Mouse (Mus musculus) heart, embryonic 15.5 days (tissue): Measurements from ENCODE around the gene Tfe3. TPM values are rescaled to one million over a fixed set of nuclear protein-coding genes. Genes with fewer than 3 reads are reported as not detected.

Source experiments
- microRNA counts: library from miRNA; unstranded; fragments of <30 nt; microRNA quantifications from one replicate; lab custom pipeline; 2016
- microRNA-seq: library from miRNA; unstranded; fragments of <30 nt; microRNA quantifications from one replicate; pipeline ENCODE4, GENCODE M21; 2016
- polyA plus RNA-seq: library from polyadenylated mRNA; unstranded; fragments of >200 nt; fragmentation: Nextera tagmentation; extraction: Ambion mirVana; gene quantifications from 2 replicates; pipeline ENCODE4 v1.2.1, GENCODE M21; 2015

Gene Tfe3
- polyA plus RNA-seq, 1 experiment from 2014 or later = 16.6 TPM

MicroRNAs within 50 kb of the gene (microRNA counts, 519-probe panel; counts per million panel counts)
- 1,895 counts per million, percentile 17 among the panel's probes with 10 or more counts for microRNA mmu-miR-1198 (lab: Ali Mortazavi, UCI)

Small RNA genes within 50 kb of the gene (microRNA-seq; reads per million reads assigned to microRNA genes)
- gene Mir1198 = 20.8 reads per million, percentile 34 among the genes with 10 or more reads in this experiment

Other genes with a start within 250 kb of the Tfe3 start
- 0.18 TPM in 1 of 2 replicates, not detected in the other for gene Foxp3, start 188.9 kb upstream of the Tfe3 start, polyA plus RNA-seq
- gene Ppp1r3f, start 188.3 kb upstream of the Tfe3 start, polyA plus RNA-seq = 1.7 and 2.0 TPM in 2 replicates
- 16.4 and 21.4 TPM in 2 replicates for gene Ccdc22, start 157.0 kb upstream of the Tfe3 start, polyA plus RNA-seq
- gene Cacna1f, start 155.5 kb upstream of the Tfe3 start, polyA plus RNA-seq = not detected in 2 replicates
- 0.64 and 2.8 TPM in 2 replicates for gene Syp, start 124.1 kb upstream of the Tfe3 start, polyA plus RNA-seq
- 8.0 and 10.6 TPM in 2 replicates for gene Prickle3, start 105.3 kb upstream of the Tfe3 start, polyA plus RNA-seq
- 129 and 145 TPM in 2 replicates for gene Plp2, start 91.2 kb upstream of the Tfe3 start, polyA plus RNA-seq
- gene Magix, start 81.3 kb upstream of the Tfe3 start, polyA plus RNA-seq = 0.69 and 1.2 TPM in 2 replicates
- 27.0 and 28.2 TPM in 2 replicates for gene Gpkow, start 65.4 kb upstream of the Tfe3 start, polyA plus RNA-seq
- 25.4 and 33.7 TPM in 2 replicates for gene Wdr45, start 48.2 kb upstream of the Tfe3 start, polyA plus RNA-seq
- gene Gm45208, start 40.3 kb upstream of the Tfe3 start, polyA plus RNA-seq = 1.2 TPM in 1 of 2 replicates, not detected in the other
- 30.5 and 39.4 TPM in 2 replicates for gene Praf2, start 34.1 kb upstream of the Tfe3 start, polyA plus RNA-seq
- gene Ccdc120, start 11.7 kb upstream of the Tfe3 start, polyA plus RNA-seq = 4.1 and 8.7 TPM in 2 replicates
- gene Gripap1, start 27.2 kb downstream of the Tfe3 start, polyA plus RNA-seq = 25.9 and 31.1 TPM in 2 replicates
- 0.69 and 1.0 TPM in 2 replicates for gene Kcnd1, start 59.7 kb downstream of the Tfe3 start, polyA plus RNA-seq
- 24.7 and 31.7 TPM in 2 replicates for gene Otud5, start 78.8 kb downstream of the Tfe3 start, polyA plus RNA-seq
- 4.5 and 6.3 TPM in 2 replicates for gene Pim2, start 115.7 kb downstream of the Tfe3 start, polyA plus RNA-seq
- 22.3 and 32.0 TPM in 2 replicates for gene Slc35a2, start 121.5 kb downstream of the Tfe3 start, polyA plus RNA-seq
- gene Pqbp1, start 136.7 kb downstream of the Tfe3 start, polyA plus RNA-seq = 72.8 and 77.9 TPM in 2 replicates
- gene Timm17b, start 136.8 kb downstream of the Tfe3 start, polyA plus RNA-seq = 102 and 124 TPM in 2 replicates
- not detected in 2 replicates for gene Gm10491, start 145.3 kb downstream of the Tfe3 start, polyA plus RNA-seq
- not detected in 2 replicates for gene Gm10490, start 147.0 kb downstream of the Tfe3 start, polyA plus RNA-seq
- gene Pcsk1n, start 157.3 kb downstream of the Tfe3 start, polyA plus RNA-seq = 0.39 and 3.3 TPM in 2 replicates
- not detected in 2 replicates for gene Eras, start 166.0 kb downstream of the Tfe3 start, polyA plus RNA-seq
- 21.4 and 28.6 TPM in 2 replicates for gene Hdac6, start 185.3 kb downstream of the Tfe3 start, polyA plus RNA-seq
- gene Gata1, start 215.5 kb downstream of the Tfe3 start, polyA plus RNA-seq = 0.57 and 2.4 TPM in 2 replicates